Comparison of ENCODE assay signal across 35 mouse cellular contexts in genomic region chr2:120141671-120142070, GRCm38 (mm10).
"Had no signal": no experiment of that assay in that cellular context is flagged by ENCODE, and none has a peak within 500 bp of the region (broad histone marks: within the 10 kb centered on the region; RNA-seq: fewer than 3 reads in every experiment).

No protein-coding gene starts in this region.

- H3K9ac ChIP-seq: heart, embryonic 12.5 days; heart, embryonic 13.5 days; heart, embryonic 15.5 days; hindbrain, embryonic 12.5 days; hindbrain, embryonic 13.5 days; hindbrain, embryonic 14.5 days; hindbrain, embryonic 15.5 days; intestine, embryonic 15.5 days; kidney, embryonic 15.5 days had no signal

- ATAC-seq: hindbrain, embryonic 16.5 days; hindbrain, postnatal 0 days; inflammation-experienced regulatory T-cells, adult 6 months; intestine, embryonic 15.5 days; intestine, embryonic 16.5 days; intestine, postnatal 0 days had no signal

- H3K4me3 ChIP-seq: heart, embryonic 10.5 days; heart, embryonic 12.5 days; heart, embryonic 13.5 days; heart, embryonic 15.5 days; hindbrain, embryonic 10.5 days; hindbrain, embryonic 12.5 days; hindbrain, embryonic 13.5 days; hindbrain, embryonic 15.5 days; intestine, embryonic 15.5 days; kidney, embryonic 15.5 days; layer of hippocampus, adult 2 months; left cerebral cortex, adult 2 months had no signal

- DNase-seq: heart, postnatal 10 days; heart, postnatal 14 days; heart, postnatal 36 days; heart, postnatal 4 days; kidney, adult 11 months; kidney, adult 18-20 months; kidney, adult 8-10 months; kidney, adult 9 months; kidney, postnatal 10 days; kidney, postnatal 14 days; kidney, postnatal 25 days; kidney, postnatal 36 days; kidney, postnatal 4 days; layer of hippocampus, adult 9-11 months; layer of hippocampus, postnatal 36 days had no signal

- H3K4me2 ChIP-seq: heart, embryonic 11.5 days; heart, embryonic 12.5 days; heart, embryonic 13.5 days; heart, embryonic 15.5 days; hindbrain, embryonic 12.5 days; hindbrain, embryonic 13.5 days; hindbrain, embryonic 14.5 days; hindbrain, embryonic 15.5 days; intestine, embryonic 15.5 days; kidney, embryonic 15.5 days had no signal

- H3K9me3 ChIP-seq: heart, embryonic 10.5 days; heart, embryonic 12.5 days; heart, embryonic 13.5 days; heart, embryonic 15.5 days; hindbrain, embryonic 10.5 days; hindbrain, embryonic 12.5 days; hindbrain, embryonic 13.5 days; hindbrain, embryonic 15.5 days; intestine, embryonic 15.5 days; kidney, embryonic 15.5 days had no signal

- H3K4me1 ChIP-seq: hindbrain, embryonic 12.5 days; hindbrain, embryonic 13.5 days; hindbrain, embryonic 15.5 days; intestine, embryonic 15.5 days had no signal

- H3K36me3 ChIP-seq: hindbrain, embryonic 10.5 days; hindbrain, embryonic 12.5 days; hindbrain, embryonic 13.5 days; hindbrain, embryonic 15.5 days; intestine, embryonic 15.5 days; kidney, embryonic 15.5 days had no signal

- H3K27ac ChIP-seq: heart, embryonic 10.5 days; hindbrain, embryonic 10.5 days; hindbrain, embryonic 12.5 days; hindbrain, embryonic 13.5 days; hindbrain, embryonic 14.5 days; hindbrain, embryonic 15.5 days; hindbrain, postnatal 0 days; intestine, embryonic 15.5 days; kidney, embryonic 15.5 days; kidney, postnatal 0 days; layer of hippocampus, adult 2 months; left cerebral cortex, adult 2 months had no signal

- H3K27me3 ChIP-seq: heart, embryonic 12.5 days; heart, embryonic 13.5 days; heart, embryonic 15.5 days; hindbrain, embryonic 12.5 days; hindbrain, embryonic 13.5 days; hindbrain, embryonic 15.5 days; intestine, embryonic 15.5 days; kidney, embryonic 15.5 days had no signal
